Mouse (Mus musculus) heart, embryonic 11.5 days (tissue): Measurements from ENCODE around the gene Gm21915. TPM values are rescaled to one million over a fixed set of nuclear protein-coding genes. Genes with fewer than 3 reads are reported as not detected.

Experiments used
- ATAC-seq: fragments of 200-750 bp; cut with Nextera tagmentation; replicated peaks from 2 replicates; pipeline ENCODE4 v1.8.0; 2017; ENCODE audit warnings: moderate library complexity; ENCODE audit not compliant: insufficient number of reproducible peaks, low FRiP score, low TSS enrichment
- H3K27ac ChIP-seq: fragments of 300-500 bp; sonication (generic); 2 replicates; pipeline ENCODE4 v1.5.1; 2014; ENCODE audit warnings: mild to moderate bottlenecking, low read depth, low read length
- H3K27me3 ChIP-seq: fragments of 300-500 bp; sonication (generic); 2 replicates; pipeline ENCODE4 v1.6.1; 2014; ENCODE audit warnings: mild to moderate bottlenecking, low read length, mixed read lengths; ENCODE audit not compliant: control insufficient read depth, insufficient read depth
- H3K36me3 ChIP-seq: fragments of 300-500 bp; sonication (generic); 2 replicates; pipeline ENCODE4 v1.6.1; 2014; ENCODE audit warnings: mild to moderate bottlenecking, low read length, moderate library complexity, mixed read lengths; ENCODE audit not compliant: control insufficient read depth, insufficient read depth
- H3K4me1 ChIP-seq: fragments of 300-500 bp; sonication (generic); 2 replicates; pipeline ENCODE4 v1.6.1; 2014; ENCODE audit warnings: low read length; ENCODE audit not compliant: control insufficient read depth, insufficient read depth
- H3K4me2 ChIP-seq: fragments of 300-500 bp; sonication (generic); 2 replicates; pipeline ENCODE4 v1.6.1; 2014; ENCODE audit warnings: mild to moderate bottlenecking, moderate library complexity
- H3K4me3 ChIP-seq: fragments of 300-500 bp; sonication (generic); 2 replicates; pipeline ENCODE4 v1.5.1; 2014; ENCODE audit warnings: low read depth, low read length
- H3K9ac ChIP-seq: fragments of 300-500 bp; sonication (generic); 2 replicates; pipeline ENCODE4 v1.6.1; 2014; ENCODE audit warnings: mild to moderate bottlenecking, low read depth, low read length, moderate library complexity
- H3K9me3 ChIP-seq: fragments of 300-500 bp; sonication (generic); replicated peaks from 2 replicates; pipeline ENCODE4 v1.6.1; 2016; ENCODE audit warnings: low read length; ENCODE audit not compliant: control insufficient read depth
- whole genome bisulfite sequencing: fragments of 180-500 bp; shearing (Covaris S2); extraction: QIAGEN DNeasy Blood & Tissue Kit; methylation state at CpG from one replicate; pipeline ENCODE4 v1.1.7; 2014; ENCODE audit not compliant: insufficient replicate concordance; 5-methylcytosine and 5-hydroxymethylcytosine counted together
- polyA plus RNA-seq: library from polyadenylated mRNA; unstranded; fragments of >200 nt; fragmentation: Nextera tagmentation; extraction: Ambion mirVana; gene quantifications from 2 replicates; pipeline ENCODE4 v1.2.1, GENCODE M21; 2014

Gene Gm21915
- polyA plus RNA-seq, 1 experiment from 2014 or later = not detected

GRCm38 (mm10) chr9:40685801-40686420 is 15.5 kb downstream of the Gm21915 start, which contains the start of gene Clmp:
TSS of gene Clmp (plus strand) at chr9:40685962.
- WGBS = under 1% methylated on average over 47 of the region's 53 CpGs
- peak within 1 kb of the TSS; percentile 82 for H3K27ac ChIP-seq
- peak within 1 kb of the TSS; percentile 76 for H3K4me3 ChIP-seq
- H3K27me3 ChIP-seq = peaks cover 32% of the 10 kb centered on the region
- ATAC-seq = 0 out of 2 replicates have a peak, but pooled peaks have one; percentile 18
- H3K9me3 ChIP-seq = no peaks in the 10 kb centered on the region
- H3K4me1 ChIP-seq = peaks cover 4% of the 10 kb centered on the region; the same call in 1 of the 2 replicates
- H3K36me3 ChIP-seq = no peaks in the 10 kb centered on the region
- H3K4me2 ChIP-seq = peak within 1 kb of the TSS; percentile 98
- peak within 1 kb of the TSS; percentile 75 for H3K9ac ChIP-seq

- H3K9me3 ChIP-seq = no peaks in the 10 kb centered on the region
- ATAC-seq = peak; percentile 26; the same call in 1 of the 2 replicates
- peaks cover 32% of the 10 kb centered on the region for H3K27me3 ChIP-seq
- H3K4me1 ChIP-seq = peaks cover 4% of the 10 kb centered on the region; the same call in 1 of the 2 replicates
- H3K27ac ChIP-seq = peak overlapping the region; percentile 82
- peak overlapping the region; percentile 98 for H3K4me2 ChIP-seq
- no peaks in the 10 kb centered on the region for H3K36me3 ChIP-seq
- 0% methylated on average over 23 of the region's 23 CpGs for WGBS
- H3K9ac ChIP-seq = peak overlapping the region; percentile 75
- H3K4me3 ChIP-seq = peak overlapping the region; percentile 76
These were observed 16.0 kb downstream of the Gm21915 start for GRCm38 (mm10) chr9:40686421-40686899.

GRCm38 (mm10) chr9:40687053-40687452 is 16.6 kb downstream of the Gm21915 start:
- peaks cover 4% of the 10 kb centered on the region; the same call in 1 of the 2 replicates for H3K4me1 ChIP-seq
- peak overlapping the region; percentile 75; the same call in 1 of the 2 replicates for H3K9ac ChIP-seq
- H3K36me3 ChIP-seq = no peaks in the 10 kb centered on the region
- WGBS = 45% methylated on average over 5 of the region's 5 CpGs
- no peaks in the 10 kb centered on the region for H3K9me3 ChIP-seq
- H3K4me3 ChIP-seq = peak overlapping the region; percentile 76
- peaks cover 32% of the 10 kb centered on the region for H3K27me3 ChIP-seq
- H3K4me2 ChIP-seq = peak overlapping the region; percentile 98
- H3K27ac ChIP-seq = no peak overlapping the region
- no peak for ATAC-seq

GRCm38 (mm10) chr9:40687553-40687952 is 17.1 kb downstream of the Gm21915 start:
- Histone ChIP-seq H3K4me2 (peak overlapping the region; percentile 98), H3K4me3 (0 out of 2 replicates have a peak overlapping the region, but pooled peaks have one; percentile 76), H3K9me3 (no peaks in the 10 kb centered on the region), H3K27me3 (peaks cover 32% of the 10 kb centered on the region), H3K9ac (peak overlapping the region; percentile 75; the same call in 1 of the 2 replicates), H3K4me1 (peaks cover 4% of the 10 kb centered on the region; the same call in 1 of the 2 replicates), H3K27ac (no peak overlapping the region), H3K36me3 (no peaks in the 10 kb centered on the region)
- no peak for ATAC-seq
- WGBS = 57% methylated on average over 3 of the region's 3 CpGs

GRCm38 (mm10) chr9:40690511-40690910 is 20.1 kb downstream of the Gm21915 start:
- Histone ChIP-seq H3K27me3 (peaks cover 23% of the 10 kb centered on the region), H3K9ac (no peak overlapping the region), H3K9me3 (no peaks in the 10 kb centered on the region), H3K4me2 (no peak overlapping the region), H3K4me1 (peaks cover 10% of the 10 kb centered on the region; the same call in 1 of the 2 replicates), H3K36me3 (no peaks in the 10 kb centered on the region), H3K27ac (no peak overlapping the region), H3K4me3 (no peak overlapping the region)
- 84% methylated on average over 7 of the region's 7 CpGs for WGBS
- ATAC-seq = no peak

GRCm38 (mm10) chr9:40693026-40693425 is 22.6 kb downstream of the Gm21915 start:
- 0 out of 2 replicates have a peak overlapping the region, but pooled peaks have one; percentile 11 for H3K9ac ChIP-seq
- H3K4me2 ChIP-seq = no peak overlapping the region
- 0 out of 2 replicates have a peak overlapping the region, but pooled peaks have one; percentile 11 for H3K27ac ChIP-seq
- H3K4me1 ChIP-seq = peaks cover 6% of the 10 kb centered on the region; the same call in 1 of the 2 replicates
- no peaks in the 10 kb centered on the region for H3K9me3 ChIP-seq
- no peaks in the 10 kb centered on the region; the same call in 1 of the 2 replicates for H3K27me3 ChIP-seq
- no peak for ATAC-seq
- H3K36me3 ChIP-seq = no peaks in the 10 kb centered on the region; the same call in 1 of the 2 replicates
- no peak overlapping the region for H3K4me3 ChIP-seq
- 19% methylated on average over 3 of the region's 3 CpGs for WGBS

- Histone ChIP-seq H3K4me3 (no peak overlapping the region), H3K4me1 (peaks cover 6% of the 10 kb centered on the region; the same call in 1 of the 2 replicates), H3K27ac (no peak overlapping the region), H3K4me2 (no peak overlapping the region), H3K36me3 (no peaks in the 10 kb centered on the region; the same call in 1 of the 2 replicates), H3K9me3 (no peaks in the 10 kb centered on the region), H3K27me3 (no peaks in the 10 kb centered on the region), H3K9ac (no peak overlapping the region)
- 71% methylated on average over 5 of the region's 5 CpGs for WGBS
- no peak for ATAC-seq
These were observed 23.4 kb downstream of the Gm21915 start for GRCm38 (mm10) chr9:40693768-40694167.

GRCm38 (mm10) chr9:40694284-40694683 is 23.9 kb downstream of the Gm21915 start:
- H3K4me3 ChIP-seq = no peak overlapping the region
- no peak overlapping the region for H3K27ac ChIP-seq
- no peaks in the 10 kb centered on the region; the same call in 1 of the 2 replicates for H3K36me3 ChIP-seq
- H3K9ac ChIP-seq = no peak overlapping the region
- ATAC-seq = no peak
- no peaks in the 10 kb centered on the region for H3K27me3 ChIP-seq
- no peak overlapping the region for H3K4me2 ChIP-seq
- H3K4me1 ChIP-seq = peaks cover 6% of the 10 kb centered on the region; the same call in 1 of the 2 replicates
- no peaks in the 10 kb centered on the region for H3K9me3 ChIP-seq
- WGBS = 78% methylated on average over 12 of the region's 12 CpGs
